Mouse (Mus musculus) brain, embryonic 14.5 days (tissue): ENCODE results near the gene Mms19.

Experiments
- CTCF ChIP-seq: fragments of 200-500 bp; IDR thresholded peaks from 2 replicates; pipeline ENCODE4 v1.5.1; 2012; ENCODE audit warnings: inconsistent platforms, mild to moderate bottlenecking, moderate library complexity, borderline replicate concordance; ENCODE audit not compliant: insufficient read depth, insufficient read length; ENCODE audit errors: extremely low read depth
- POLR2A ChIP-seq: fragments of 200-500 bp; IDR thresholded peaks from 2 replicates; pipeline ENCODE4 v1.6.1; 2012; ENCODE audit warnings: mild to moderate bottlenecking, inconsistent platforms, borderline replicate concordance; ENCODE audit not compliant: poor library complexity, insufficient read depth, insufficient read length, severe bottlenecking; ENCODE audit errors: extremely low read depth

DNA sequence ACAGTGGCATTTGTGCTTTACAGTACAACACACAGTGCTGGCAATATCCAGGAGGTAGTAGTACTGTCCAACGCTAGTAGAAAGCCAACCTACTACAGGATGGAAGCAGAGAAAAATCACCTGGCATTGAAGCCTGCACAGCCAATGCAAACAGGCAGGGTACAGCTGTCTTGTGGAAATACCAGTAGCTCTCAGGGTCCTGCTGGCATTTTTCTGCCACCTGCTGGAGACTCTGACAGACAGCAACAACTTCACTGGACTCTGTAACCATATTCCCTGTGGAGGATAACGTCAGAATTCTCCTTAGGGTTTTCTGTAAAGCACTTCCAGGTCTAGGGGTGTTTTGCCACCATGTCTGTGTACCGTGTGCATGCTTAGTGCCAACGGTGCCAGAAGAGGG, 28.7 kb downstream of the Mms19 start:
- TF ChIP-seq POLR2A, result no peak
- peak; percentile 50; the same call in 1 of the 2 replicates for TF ChIP-seq CTCF
